Mouse (Mus musculus): ENCODE measurements at regions not wholly inside any gene's neighbourhood (a gene's known extent, or its start where the extent isn't known, plus 50 kb on each side); places are given as distances from the start of the nearest gene placed in this dataset.

DNA sequence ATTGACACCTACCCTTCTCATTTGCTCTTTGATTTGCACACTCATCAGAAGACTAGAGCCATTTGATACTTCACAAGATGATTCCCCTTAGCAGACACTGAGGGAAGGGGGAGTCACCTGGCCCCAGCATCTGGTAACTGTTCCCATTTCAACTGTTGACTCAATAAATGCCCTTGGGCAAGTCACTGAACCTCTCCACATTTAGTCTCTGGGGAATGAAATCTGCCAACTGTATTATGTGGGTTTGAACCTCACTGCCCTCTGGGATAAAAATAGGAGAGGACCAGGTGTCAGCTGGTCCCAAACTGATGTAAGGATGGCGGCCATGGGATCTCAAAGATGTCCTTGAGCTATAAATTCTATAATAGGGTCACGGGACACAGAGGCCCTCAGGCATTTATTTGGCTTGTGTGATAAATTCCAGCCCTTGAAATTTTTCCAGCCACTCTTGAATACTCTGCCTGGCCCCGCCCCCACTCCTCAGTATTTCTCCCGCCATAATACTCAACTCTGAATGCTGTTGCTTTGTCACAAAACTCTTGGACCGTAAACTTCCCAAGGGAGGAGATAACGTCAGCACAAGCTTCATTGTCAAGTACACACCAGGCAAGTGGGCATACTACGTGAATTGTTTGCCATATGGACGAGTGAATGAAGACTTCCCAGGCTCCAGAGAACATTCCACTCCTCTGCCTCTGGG, 155.5 kb downstream of the Qrsl1 start:
- DNase-seq (ENCODE audit: extremely low spot score in 1 of 2, low spot score in 1 of 2) = no peak

DNA sequence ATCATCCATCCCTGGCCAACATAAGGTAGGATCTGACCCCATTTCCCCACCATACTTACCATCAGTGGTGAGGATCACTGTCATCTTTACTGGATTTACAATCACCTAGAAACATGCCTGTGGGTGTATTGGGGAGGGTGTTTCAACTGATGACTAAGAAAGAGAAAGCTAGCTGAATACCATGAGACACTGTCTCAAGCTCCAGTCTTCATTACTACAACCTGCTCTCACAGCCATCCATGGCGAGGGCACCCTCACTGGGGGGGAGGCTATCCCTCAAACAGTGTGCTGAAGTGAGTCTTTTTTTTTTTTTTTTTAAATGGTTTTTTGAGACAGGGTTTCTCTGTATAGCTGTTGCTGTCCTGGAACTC, 154.9 kb downstream of the Qrsl1 start:
- DNase-seq (ENCODE audit: extremely low spot score in 1 of 2, low spot score in 1 of 2) = no peak

DNA sequence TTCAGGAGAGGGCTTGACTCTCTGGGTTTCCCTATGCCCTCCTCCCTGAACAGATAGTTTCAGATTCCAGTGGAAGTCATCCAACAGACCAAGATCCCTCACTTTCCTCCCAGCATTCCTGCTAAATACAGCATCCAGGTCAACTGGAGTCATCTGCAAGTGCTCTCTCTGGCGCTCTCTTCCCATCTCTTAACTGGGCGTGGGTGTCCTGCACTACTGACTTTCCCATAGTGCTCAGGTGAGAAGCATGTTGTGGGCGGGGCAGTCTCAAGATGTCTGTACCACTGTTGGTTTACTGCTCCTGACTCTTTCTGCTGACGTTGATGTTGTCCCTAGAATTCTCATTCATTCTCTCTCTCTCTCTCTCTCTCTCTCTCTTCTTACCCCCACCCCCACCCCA, 154.0 kb downstream of the Qrsl1 start:
- DNase-seq (ENCODE audit: extremely low spot score in 1 of 2, low spot score in 1 of 2) = no peak

DNA sequence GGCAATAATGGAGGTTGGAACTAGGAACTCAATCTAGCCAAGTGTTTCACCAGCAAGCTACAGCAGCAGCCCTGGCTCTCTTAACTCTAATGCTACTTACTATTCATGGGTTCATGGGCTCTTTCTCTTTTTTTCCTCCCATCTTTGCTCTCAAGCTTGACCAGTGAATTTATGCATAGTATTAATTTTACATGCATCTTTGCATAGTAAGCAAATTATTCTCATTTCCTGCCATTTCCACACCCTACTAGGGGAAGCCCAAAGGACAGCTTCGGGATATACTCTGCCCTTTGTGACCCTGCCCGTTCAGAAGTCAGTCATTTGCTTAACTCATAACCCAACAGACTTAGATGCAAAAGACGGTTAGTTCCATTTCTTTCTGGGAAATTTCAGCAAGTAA, 153.2 kb downstream of the Qrsl1 start:
- no peak for DNase-seq (ENCODE audit: extremely low spot score in 1 of 2, low spot score in 1 of 2)

DNA sequence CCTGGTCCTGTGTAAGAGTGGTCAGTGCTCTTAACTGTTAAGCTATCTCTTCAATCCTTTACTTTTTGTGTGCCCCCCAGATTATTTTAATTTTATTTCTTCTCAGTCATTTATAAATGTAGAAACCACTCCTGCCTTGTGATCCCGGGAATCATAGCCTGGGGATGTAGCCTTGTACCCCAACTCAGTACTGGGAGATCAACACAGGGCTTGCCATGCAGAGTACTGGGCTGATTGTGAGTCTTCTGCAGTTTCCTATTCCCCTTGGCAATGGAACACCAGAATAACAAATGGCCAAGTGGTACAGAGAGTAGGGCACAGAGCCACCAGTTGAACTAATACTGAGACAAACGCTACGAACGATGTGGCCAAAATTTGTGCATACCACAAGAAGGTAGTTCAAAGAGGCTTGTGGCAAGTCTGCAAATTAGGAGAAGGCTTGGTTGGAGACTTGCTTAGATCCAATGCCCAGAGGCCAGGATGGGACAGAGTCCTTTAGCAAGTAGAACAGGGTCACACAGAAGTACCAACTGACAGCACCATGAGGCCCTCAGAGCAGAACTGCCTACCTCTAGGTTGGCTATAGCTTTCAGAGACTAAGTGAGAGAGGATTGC, 151.9 kb downstream of the Qrsl1 start:
- no peak for DNase-seq (ENCODE audit: extremely low spot score in 1 of 2, low spot score in 1 of 2)

DNA sequence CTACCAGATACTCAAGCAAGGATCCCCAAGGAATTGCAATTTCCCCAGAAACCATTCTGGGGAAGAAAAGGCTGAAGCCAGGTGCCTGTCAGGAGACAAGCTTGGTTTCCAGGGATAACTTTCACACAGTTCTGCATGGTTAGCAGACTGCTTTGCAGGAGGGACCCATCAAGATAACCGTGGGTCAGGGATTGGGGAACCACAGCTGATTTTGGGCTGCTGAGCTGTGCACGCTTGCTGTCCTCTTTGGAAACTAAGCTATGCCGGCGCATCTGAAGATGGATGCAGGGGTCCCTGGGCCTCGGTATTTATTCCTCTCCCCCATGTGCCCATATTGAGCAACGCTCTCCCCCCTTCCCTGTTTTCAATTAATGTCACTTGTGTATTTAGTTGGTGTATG, 151.1 kb downstream of the Qrsl1 start:
- no peak for DNase-seq (ENCODE audit: extremely low spot score in 1 of 2, low spot score in 1 of 2)

DNA sequence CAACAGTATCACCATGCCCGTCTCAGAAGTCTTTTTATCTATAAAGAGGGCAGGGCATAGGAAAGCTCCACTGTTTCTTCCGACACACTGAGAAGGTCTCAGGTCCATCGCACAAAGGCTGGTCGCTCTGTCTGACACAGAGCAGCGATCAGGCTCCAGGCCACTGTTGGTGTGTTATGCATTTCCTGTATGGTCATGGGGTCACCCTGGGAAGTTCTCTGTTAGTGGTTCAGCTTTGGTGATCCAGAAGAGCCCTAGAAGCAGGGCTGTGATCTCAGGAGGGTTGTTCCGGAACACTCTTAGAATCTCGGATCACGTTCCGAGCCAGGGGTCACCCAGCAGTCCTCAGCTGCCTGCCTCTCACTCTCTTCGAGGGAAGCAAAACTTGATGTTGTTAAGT, 150.7 kb downstream of the Qrsl1 start:
- DNase-seq (ENCODE audit: extremely low spot score in 1 of 2, low spot score in 1 of 2) = no peak

DNA sequence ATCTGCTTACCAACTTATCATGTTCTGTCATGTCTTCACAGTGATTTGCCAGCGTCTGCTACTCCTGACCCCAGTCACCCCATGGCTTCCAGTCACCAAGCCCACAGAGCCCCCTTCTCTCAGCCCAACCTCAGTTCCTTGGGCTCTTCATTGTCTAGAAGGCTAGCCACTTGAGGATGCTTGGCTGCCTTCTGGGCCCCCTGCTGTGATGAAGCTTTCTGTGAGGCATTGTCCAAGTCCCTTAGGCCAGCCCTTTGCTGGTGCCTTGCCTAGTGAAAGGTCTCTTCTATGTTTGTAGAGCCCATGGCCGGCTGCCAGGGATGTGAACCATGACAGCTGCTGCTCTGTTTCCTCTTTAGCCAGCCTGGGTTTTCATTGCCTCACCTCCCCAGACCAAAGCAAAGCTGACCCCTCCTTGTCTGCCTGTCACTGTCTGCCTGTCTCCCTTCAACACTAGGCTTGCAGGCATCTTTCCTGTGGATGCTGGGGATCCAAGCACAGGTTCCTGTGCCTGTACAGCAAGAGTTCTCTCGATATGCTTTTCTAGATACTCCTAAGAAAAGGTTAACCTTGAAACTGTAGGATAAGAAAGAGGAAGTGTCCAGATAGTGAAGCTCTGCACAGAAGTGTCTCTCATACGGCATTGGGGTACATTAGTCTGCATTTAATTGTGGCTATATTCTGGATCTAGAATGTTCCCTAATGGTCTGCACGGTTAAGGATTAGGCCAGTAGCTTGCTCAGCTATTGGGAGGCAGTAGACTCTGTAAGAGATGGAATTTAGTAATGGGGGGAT, 149.5 kb downstream of the Qrsl1 start:
- peak in 1 of 2 experiments; percentile 45 for DNase-seq (ENCODE audit: extremely low spot score in 1 of 2, low spot score in 1 of 2)

DNA sequence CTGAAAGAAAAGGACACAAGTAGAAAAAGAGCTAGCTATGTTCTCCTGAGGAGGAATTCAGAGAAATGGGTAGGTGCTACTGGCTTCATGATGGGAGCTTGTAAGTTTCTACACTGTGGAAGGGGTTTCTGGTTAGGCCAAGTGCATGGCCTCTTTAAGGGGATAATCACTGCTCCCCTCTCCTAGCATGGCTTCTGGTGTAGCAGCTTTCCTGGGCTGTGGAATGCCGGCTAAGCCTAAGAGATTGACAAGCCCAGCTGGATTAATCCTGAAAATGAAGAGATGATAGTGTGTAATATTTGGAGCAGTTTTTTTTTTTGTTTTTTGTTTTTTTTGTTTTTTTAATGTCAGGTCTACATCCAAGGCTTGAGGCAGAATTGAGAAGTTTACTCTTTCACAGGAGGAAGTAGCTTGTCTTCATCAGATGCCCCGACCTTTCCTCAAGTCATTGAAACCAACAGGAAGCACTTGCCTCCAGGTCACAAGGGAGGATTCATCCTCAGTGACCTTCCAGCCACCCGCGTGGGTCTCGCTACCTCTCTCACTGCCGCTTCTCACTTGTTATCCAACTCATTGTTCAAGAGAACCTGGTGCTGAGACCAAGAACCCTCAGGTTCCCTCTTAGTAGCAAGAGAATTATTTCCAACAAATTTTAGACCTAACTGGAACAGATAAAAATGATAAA, 144.5 kb downstream of the Qrsl1 start:
- no peak for DNase-seq (ENCODE audit: extremely low spot score in 1 of 2, low spot score in 1 of 2)

DNA sequence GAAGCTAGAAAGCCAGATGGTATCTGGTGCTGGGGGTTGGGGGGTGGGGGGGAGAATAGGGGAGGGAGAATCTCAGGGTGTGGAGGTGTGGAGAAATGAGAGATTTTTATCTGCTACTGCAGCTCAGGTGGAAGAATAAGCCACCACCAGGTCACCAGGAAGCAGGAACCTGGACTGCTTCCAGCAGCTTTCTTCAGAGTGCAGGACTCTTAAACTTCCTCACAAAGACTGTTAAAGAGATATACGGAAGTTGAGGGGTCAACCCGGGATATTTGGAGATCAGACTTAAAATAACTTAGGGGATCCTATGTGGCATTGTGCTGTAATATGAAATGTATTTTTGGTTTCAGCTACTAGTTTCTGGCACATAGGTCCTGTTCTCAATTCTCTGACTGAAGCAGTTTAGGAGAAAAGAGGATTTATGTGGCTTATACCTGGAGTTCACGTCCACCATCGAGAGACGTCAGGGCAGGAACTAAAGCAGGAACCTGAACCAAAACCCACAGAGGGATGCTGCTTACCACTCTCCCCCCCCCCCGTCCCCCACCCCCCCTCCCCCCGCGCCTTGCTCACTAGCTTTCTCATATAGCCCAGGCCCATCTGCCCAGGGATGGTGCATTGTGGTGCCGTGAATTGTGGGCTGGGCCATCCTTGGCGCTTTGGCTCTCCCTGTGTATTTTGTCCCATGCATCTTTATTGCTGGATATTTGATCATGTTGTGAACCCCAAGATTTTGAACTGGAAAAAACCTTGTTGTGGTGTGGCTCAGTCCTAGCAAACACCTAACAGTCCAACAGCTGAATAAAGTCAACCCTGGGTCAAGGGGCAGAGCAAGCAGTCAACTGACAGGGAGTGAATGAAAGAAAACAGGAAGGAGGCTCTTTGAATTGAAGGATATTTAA, 143.2 kb downstream of the Qrsl1 start:
- no peak for DNase-seq (ENCODE audit: extremely low spot score in 1 of 2, low spot score in 1 of 2)

DNA sequence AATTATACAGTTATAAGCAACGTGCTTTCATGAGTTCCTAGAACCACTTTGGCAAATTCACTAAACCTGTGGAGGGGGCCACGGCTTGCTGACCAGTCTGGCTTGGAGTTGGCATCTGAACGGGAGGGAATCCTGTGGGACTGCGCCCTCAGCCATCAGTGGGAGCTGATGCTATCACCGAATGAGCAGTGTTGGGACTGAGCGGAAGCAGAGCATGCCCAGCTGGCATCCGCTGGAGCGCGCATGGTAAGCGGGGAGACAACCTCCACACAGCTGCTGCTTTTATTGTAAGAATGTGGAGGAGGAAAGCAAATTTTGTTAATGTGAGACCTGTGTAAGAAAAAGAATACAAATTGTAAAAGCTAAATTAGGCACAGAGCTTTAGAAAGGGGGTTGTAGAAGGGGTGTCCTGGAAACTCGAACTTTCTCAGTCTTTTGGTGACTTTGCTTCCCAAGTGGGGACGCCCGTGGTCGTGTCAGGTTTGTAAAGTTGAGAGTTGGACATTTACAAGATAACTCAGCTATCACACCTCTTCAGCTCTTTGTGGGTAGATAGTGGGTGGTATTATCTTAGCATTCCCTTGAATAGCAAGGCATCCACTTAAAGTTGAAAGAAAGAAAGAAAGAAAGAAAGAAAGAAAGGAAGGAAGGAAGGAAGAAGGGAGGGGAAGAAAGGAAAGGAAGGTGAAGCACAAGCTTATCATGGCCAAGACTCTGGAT, 142.2 kb downstream of the Qrsl1 start:
- DNase-seq (ENCODE audit: extremely low spot score in 1 of 2, low spot score in 1 of 2) = no peak

DNA sequence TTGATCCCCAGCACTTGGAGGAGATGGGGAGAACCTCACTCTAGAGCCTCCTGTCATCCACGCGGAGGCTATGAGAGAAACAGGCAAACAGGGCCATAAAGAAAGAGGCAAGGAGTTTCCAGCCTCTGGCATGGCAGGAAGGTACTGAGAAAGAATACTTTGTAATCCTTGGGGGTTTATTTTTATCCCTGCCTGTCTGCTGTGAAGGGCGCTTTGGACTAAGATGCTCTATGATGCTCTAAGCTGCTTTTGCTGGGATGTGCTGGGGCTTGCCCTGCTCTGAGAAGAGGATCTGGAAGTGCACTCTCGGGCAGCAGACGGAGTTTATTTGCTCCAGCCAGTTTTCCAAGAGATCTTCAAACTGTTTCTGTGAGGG, 141.7 kb downstream of the Qrsl1 start:
- DNase-seq (ENCODE audit: extremely low spot score in 1 of 2, low spot score in 1 of 2) = no peak

DNA sequence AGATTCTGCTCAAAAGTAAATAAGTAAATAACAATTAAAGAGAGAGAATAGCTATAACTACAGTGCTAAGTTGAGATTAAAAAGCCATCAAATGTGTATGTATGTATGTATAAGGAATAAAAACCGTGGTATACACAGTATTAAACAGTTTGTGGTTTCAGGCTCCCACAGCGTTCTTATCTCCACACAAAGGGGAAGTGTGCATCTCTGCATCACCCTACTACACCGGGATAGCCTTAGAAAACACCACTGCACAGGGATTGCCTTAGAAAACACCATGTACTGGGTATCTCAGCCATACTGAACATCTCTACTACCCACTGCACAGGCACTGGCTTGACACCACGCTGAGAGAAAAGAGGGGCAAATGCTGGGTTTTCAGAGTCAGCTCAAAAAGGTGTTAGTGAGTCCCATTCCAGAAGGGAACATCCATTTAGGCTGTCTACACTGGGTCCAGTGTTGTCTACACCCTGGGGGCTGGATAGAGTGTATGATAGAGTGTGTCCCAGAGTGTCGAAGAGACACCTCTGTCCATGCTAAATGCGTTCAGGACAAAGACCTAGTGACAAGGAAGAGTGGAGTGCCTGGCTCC, 139.5 kb downstream of the Qrsl1 start:
- no peak for DNase-seq (ENCODE audit: extremely low spot score in 1 of 2, low spot score in 1 of 2)

DNA sequence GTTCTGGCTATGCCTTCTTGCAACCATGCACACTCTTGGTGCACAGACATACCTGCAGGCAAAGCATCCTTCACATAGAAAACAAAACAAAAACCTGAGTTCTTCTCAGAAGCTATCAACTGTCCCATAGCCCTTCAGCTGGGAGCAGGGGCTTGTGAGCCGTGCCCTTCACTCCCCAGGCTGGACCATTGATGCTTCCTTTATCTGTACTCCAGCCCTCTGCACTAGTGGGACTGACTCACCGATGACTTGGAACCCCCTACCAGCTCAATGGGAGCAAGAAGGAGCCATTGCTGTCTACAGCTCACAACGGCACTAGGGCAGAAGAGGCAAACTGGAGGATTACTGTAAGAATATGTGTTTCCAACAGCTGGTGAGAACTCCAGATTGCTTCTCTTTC, 137.0 kb downstream of the Qrsl1 start:
- no peak for DNase-seq (ENCODE audit: extremely low spot score in 1 of 2, low spot score in 1 of 2)

DNA sequence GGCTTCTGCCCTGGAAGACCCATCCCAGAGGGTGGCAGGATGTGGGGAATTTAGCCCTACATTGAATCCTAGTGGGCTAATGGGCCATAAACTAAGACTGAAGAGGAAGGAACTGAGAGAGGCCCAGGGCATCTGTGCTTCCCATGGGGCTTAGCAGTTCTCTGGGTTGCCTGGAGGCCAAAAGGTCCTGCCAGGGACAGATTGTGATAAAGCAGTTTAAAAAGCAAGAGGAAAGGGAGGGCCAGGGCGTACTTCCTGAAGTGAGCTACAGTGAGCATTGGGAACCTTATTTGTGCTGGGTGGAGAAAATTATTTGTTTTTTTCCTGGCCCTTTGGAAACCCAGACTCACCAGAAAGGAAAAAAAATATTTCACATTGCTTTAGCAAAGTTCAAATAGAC, 136.3 kb downstream of the Qrsl1 start:
- no peak for DNase-seq (ENCODE audit: extremely low spot score in 1 of 2, low spot score in 1 of 2)

DNA sequence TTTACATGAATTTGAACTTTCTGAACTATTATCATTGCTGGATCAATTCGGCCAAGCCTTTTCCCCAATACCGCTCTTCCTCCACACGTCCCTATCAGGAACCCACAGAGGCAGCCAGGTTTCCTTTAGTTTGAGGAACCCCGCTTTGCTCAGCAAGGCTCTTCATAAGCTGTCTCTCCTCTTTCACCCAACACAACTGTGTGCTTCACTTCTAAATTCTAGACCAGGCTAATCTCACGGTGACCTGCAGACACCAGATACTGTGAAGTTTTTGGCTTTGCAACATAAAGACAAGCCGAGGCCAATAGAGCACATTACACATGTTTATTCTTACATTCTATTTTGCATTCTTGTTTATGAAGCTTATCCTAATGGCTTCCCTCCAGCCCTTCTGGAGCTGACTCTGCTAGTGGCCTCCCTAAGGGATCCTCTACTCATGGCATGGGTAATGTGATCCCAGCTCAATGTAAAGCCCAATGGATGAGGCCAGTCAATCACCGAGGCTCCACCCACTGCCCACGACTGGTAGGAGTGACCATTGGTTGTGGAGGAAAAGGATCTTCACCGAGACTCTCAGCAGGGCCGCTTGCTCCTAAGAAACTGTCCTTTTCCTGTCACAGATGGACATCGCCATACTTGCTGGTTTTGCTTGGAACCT, 135.6 kb downstream of the Qrsl1 start:
- no peak for DNase-seq (ENCODE audit: extremely low spot score in 1 of 2, low spot score in 1 of 2)

DNA sequence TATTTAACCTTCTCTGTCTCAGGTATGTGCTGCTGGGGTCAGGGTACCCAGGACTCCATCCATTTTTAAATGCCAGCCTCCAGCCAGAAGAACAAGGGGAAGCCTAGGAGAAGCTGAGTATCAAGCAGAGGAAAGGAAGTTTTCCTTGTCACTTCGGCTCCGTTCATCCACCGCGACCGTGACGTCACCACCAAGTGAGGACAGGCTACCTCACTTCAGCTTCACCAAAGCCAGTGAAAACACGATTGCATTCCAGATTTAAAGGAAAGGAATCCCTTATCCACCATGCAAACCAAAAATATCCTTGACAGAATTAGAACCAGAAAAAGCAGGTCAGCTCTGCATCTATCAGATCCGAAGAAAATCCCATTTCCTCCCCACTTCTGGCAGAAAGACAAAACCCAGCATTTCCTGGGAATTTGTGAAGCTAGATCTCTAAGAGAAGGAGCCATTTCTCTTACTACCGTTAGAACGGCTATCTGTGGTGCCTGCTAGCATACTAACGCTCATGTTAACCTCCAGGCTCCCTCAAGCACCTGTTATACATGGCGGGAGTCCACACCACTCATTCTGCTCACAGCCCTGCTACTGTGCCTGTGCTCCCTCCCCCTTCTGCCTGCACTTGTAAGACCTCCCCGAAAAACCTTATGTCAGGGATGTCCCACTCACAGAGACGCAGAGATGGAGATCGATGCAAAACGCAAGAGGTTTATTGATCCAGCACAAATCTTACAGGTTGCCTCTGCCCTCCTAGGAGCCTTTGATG, 133.4 kb downstream of the Qrsl1 start:
- DNase-seq (ENCODE audit: extremely low spot score in 1 of 2, low spot score in 1 of 2) = no peak

DNA sequence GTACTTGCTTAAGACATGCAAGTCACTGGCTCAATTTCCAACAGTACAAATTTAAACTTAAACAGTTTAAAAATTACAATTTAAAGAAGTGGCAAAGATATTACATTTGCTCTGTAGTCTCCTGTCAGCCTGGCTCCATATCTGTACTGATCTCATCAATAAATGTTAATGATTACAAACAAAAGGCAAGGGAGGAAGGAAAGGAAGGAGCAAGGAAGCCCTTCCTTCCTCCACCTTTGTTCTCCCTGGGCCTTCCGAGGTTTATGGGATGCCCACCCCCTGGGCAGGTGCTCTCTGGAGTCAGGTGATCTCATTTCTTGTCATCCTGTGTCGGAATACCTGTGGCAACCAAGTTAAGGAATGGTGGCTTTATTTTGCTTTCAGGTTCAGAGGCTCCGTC, 132.5 kb downstream of the Qrsl1 start:
- no peak for DNase-seq (ENCODE audit: extremely low spot score in 1 of 2, low spot score in 1 of 2)
